Mouse (Mus musculus) embryonic facial prominence, embryonic 11.5 days (tissue): Measurements from ENCODE around the gene Cfap73. TPM values are rescaled to one million over a fixed set of nuclear protein-coding genes. Genes with fewer than 3 reads are reported as not detected.

Experiments used
- ATAC-seq: fragments of 200-750 bp; cut with Nextera tagmentation; replicated peaks from 2 replicates; pipeline ENCODE4 v1.8.0; 2017; ENCODE audit warnings: low read depth; ENCODE audit not compliant: insufficient number of reproducible peaks, low FRiP score, low TSS enrichment
- DNase-seq: peaks from one replicate; pipeline ENCODE4 v3.0.0-alpha.2; 2015; ENCODE audit warnings: low spot score
- H3K27ac ChIP-seq: fragments of 300-500 bp; sonication (generic); replicated peaks from 2 replicates; pipeline ENCODE4 v1.5.1; 2014; ENCODE audit warnings: mild to moderate bottlenecking, low read depth, low read length, control low read depth
- H3K27me3 ChIP-seq: fragments of 300-500 bp; sonication (generic); 2 replicates; pipeline ENCODE4 v1.6.1; 2014; ENCODE audit warnings: mild to moderate bottlenecking, low read length, moderate library complexity, mixed read lengths; ENCODE audit not compliant: control insufficient read depth, insufficient read depth
- H3K36me3 ChIP-seq: fragments of 300-500 bp; sonication (generic); replicated peaks from 2 replicates; pipeline ENCODE4 v1.6.1; 2014; ENCODE audit warnings: low read depth, mild to moderate bottlenecking, low read length, moderate library complexity, mixed read lengths; ENCODE audit not compliant: control insufficient read depth, insufficient read depth
- H3K4me1 ChIP-seq: fragments of 300-500 bp; sonication (generic); 2 replicates; pipeline ENCODE4 v1.6.1; 2014; ENCODE audit warnings: low read length, mixed read lengths; ENCODE audit not compliant: control insufficient read depth, insufficient read depth
- H3K4me2 ChIP-seq: fragments of 300-500 bp; sonication (generic); 2 replicates; pipeline ENCODE4 v1.6.1; 2014; ENCODE audit warnings: low read depth, mild to moderate bottlenecking, control low read depth, low read length, moderate library complexity
- H3K4me3 ChIP-seq: fragments of 300-500 bp; sonication (generic); 2 replicates; pipeline ENCODE4 v1.5.1; 2014; ENCODE audit warnings: low read depth, low read length, control low read depth
- H3K9ac ChIP-seq: fragments of 300-500 bp; sonication (generic); replicated peaks from 2 replicates; pipeline ENCODE4 v1.6.1; 2014; ENCODE audit warnings: mild to moderate bottlenecking, control low read depth, low read length
- H3K9me3 ChIP-seq: fragments of 300-500 bp; sonication (generic); replicated peaks from 2 replicates; pipeline ENCODE4 v1.6.1; 2016; ENCODE audit warnings: mild to moderate bottlenecking, low read length, inconsistent platforms, mixed read lengths; ENCODE audit not compliant: control insufficient read depth
- whole genome bisulfite sequencing: fragments of 180-500 bp; shearing (Covaris S2); extraction: QIAGEN DNeasy Blood & Tissue Kit; methylation state at CpG from one replicate; pipeline ENCODE4 v1.1.7; 2014; 5-methylcytosine and 5-hydroxymethylcytosine counted together
- polyA plus RNA-seq: library from polyadenylated mRNA; unstranded; fragments of >200 nt; fragmentation: Nextera tagmentation; extraction: Ambion mirVana; gene quantifications from 2 replicates; pipeline ENCODE4 v1.2.1, GENCODE M21; 2014

The Cfap73 gene
- polyA plus RNA-seq, 1 experiment from 2014 or later = not detected

DNA sequence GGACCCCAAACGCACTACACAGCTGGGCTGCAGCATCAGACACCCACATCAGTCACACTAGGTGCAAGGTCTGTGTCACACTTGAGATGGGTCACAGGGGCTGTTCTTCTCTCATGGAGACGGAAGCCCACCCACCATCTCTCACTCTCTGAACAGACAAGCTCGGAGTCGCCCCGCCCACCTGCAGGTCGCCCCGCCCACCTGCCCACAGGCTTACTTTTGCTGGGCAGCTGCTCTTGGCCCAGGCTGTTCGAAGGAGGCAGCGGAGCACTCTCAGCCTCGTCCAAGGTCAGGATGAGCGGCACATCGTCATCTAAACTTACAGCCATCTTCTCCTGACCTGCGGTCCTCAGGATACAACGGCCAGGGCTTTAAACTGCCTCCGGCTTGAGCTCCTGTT lies 49.1 kb downstream of the Cfap73 start:
- Histone ChIP-seq H3K4me1 (peaks cover 2% of the 10 kb centered on the region; the same call in 1 of the 2 replicates), H3K27ac (no peak overlapping the region), H3K4me3 (no peak overlapping the region), H3K4me2 (no peak overlapping the region), H3K36me3 (no peaks in the 10 kb centered on the region), H3K9me3 (no peaks in the 10 kb centered on the region), H3K27me3 (no peaks in the 10 kb centered on the region), H3K9ac (no peak overlapping the region)
- ATAC-seq (no peak), DNase-seq (no peak)
- 43% methylated on average over 15 of the region's 15 CpGs for WGBS

DNA sequence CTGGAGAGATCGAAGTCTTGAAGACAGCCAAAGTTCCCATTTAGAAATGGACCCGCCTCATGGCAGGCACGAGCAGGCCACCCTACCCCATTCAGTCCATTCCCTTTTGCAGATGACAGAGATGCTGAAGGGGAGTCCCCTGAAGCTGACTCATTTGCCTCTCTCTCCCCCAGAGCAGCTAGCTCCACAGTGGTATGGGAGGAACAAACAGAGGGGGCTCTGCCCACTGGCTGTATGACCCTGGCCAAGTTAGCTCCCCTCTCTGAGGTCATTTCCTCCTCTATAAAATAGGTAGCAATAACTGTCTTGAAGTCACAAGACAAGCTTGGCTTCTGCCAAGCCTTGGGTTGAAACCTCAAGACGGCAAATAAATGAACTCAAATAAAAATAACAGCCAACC lies 50.5 kb downstream of the Cfap73 start:
- DNase-seq (no peak), ATAC-seq (no peak)
- no peak overlapping the region for H3K9ac ChIP-seq
- no peak overlapping the region for H3K27ac ChIP-seq
- H3K27me3 ChIP-seq = no peaks in the 10 kb centered on the region
- H3K36me3 ChIP-seq = no peaks in the 10 kb centered on the region
- no peak overlapping the region for H3K4me2 ChIP-seq
- no peak overlapping the region for H3K4me3 ChIP-seq
- 88% methylated on average over 4 of the region's 4 CpGs for WGBS
- no peaks in the 10 kb centered on the region for H3K9me3 ChIP-seq
- peaks cover 11% of the 10 kb centered on the region for H3K4me1 ChIP-seq

DNA sequence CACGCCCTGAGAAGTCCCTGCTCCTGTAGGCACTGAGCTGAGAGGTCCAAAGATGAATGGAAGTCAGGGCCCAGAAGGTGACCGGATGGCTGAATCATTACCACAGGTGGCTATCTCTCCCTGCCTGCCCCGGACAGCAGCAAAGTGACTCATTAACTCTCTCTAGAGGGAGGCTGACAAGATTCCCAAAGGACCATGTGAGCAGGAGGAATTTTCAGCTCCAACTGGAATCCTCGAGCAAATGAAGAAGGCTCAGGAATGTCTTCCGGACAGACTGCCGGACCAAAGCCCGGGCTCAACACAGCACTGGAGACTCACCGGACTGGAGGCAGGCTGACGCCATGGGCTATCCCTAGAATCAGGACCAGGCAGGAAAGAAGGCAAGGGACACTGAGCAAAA lies 52.0 kb downstream of the Cfap73 start:
- Histone ChIP-seq H3K27me3 (no peaks in the 10 kb centered on the region), H3K4me1 (peaks cover 12% of the 10 kb centered on the region)
- WGBS = 85% methylated on average over 9 of the region's 9 CpGs

DNA sequence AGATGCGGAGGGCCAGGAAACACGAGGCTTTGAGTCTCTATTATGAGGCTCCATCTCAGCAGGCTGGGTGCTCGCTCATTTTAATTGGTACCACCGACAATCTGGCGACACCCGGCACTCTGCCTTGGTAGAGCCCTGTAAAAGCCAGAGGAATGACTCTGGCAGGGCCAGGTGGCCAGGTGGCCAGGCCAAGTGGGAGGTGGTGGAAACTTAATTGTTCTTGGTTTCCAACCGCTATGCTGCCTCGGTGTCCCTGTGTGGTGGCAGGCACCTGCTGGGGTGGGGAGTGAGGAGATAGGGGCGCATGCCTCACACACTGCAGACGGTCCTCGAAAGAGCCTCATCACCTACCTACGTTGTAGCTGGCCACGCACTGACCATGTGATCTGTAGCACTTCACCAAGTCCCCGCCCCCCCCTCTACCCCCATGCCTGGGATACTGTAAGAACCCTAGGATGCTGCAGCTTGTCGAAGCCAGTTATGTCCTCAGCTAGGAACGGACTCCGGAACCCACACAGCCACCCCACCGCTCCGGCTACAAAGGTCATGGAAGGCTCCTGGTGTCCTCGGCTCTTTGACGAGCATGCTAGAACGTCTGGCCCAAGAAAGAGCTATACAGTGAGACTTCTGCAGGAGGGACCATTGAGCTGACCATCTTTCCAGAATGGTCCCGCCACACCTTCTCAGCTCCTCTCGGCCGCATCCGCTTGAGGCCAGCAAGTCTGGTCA lies 54.0 kb downstream of the Cfap73 start:
- peaks cover 12% of the 10 kb centered on the region for H3K4me1 ChIP-seq
- DNase-seq = no peak
- no peak overlapping the region for H3K4me3 ChIP-seq
- no peak overlapping the region; the same call in 1 of the 2 replicates for H3K27ac ChIP-seq
- no peak overlapping the region for H3K9ac ChIP-seq
- no peaks in the 10 kb centered on the region for H3K36me3 ChIP-seq
- no peaks in the 10 kb centered on the region for H3K27me3 ChIP-seq
- ATAC-seq = no peak
- H3K9me3 ChIP-seq = no peaks in the 10 kb centered on the region
- 88% methylated on average over 26 of the region's 26 CpGs for WGBS
- H3K4me2 ChIP-seq = no peak overlapping the region

More for the DNA sequence above, 52.0 kb downstream of the Cfap73 start:
- Histone ChIP-seq H3K36me3 (no peaks in the 10 kb centered on the region), H3K9ac (no peak overlapping the region), H3K4me2 (no peak overlapping the region), H3K27ac (no peak overlapping the region), H3K4me3 (no peak overlapping the region), H3K9me3 (no peaks in the 10 kb centered on the region)
- DNase-seq (no peak), ATAC-seq (no peak)

DNA sequence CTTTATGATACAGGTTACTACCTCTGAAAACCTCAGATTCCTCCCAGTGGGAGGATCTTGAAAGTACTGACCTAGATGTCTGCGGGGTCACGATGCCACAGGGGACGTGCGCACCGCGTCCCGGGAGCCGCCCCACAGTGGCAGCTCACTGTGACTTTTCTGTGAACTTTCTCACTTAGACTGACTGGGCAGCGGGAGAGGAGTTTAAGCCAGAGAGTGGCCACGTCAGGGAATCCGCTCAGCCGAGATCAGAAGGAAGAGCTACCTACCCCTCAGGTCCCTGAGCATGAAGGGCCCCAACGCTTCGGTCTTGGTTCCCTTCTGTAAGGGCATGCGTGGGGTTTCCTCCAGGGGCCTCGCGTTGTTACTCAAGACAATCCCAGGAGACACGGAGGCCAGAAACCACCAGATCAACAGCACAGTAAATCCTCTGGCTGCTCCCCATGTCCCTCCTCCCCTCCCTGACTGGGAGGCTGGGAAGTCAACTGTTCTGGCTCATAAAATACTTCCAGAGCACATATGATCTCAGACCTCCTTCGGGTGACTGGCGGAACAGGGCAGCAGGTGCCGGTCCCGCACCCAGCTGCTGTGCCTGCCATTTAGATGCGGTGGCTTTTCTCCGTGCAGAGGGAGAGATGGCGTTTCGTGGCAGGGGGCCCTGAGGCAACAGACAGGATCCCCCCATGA lies 54.7 kb downstream of the Cfap73 start:
- H3K36me3 ChIP-seq = no peaks in the 10 kb centered on the region
- H3K4me3 ChIP-seq = no peak overlapping the region
- H3K9me3 ChIP-seq = no peaks in the 10 kb centered on the region
- no peaks in the 10 kb centered on the region for H3K27me3 ChIP-seq
- no peak overlapping the region for H3K9ac ChIP-seq
- H3K27ac ChIP-seq = peak overlapping the region; percentile 62
- 48% methylated on average over 26 of the region's 26 CpGs for WGBS
- ATAC-seq = no peak
- no peak overlapping the region; the same call in 1 of the 2 replicates for H3K4me2 ChIP-seq
- peak; percentile 30 for DNase-seq
- H3K4me1 ChIP-seq = peaks cover 12% of the 10 kb centered on the region

DNA sequence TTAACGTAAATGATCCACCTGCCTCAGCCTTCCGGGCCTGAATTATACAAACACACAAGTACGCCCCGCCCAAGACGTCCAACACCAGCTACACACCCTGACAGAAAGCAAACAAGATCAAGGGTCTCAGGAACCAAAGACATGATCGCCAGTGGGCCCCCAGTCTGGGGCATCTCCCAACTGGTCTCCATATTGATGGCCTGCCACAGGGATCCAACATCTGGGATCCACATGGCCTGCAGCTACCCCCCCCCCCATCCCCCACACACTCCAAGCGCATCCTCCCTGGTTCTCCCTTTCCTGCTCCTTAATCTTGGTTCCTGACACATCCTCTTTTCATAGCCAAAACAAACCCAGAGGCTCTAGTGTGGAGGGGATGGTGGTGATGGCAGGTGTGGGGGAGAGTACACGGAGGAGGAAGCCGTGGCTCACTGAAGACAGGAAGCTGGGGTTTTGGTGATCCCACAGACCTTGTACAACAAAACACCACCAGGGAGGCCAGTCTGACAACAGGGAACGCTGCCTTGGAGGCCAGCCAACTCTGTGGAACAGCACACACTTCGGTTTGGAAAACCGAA lies 55.4 kb downstream of the Cfap73 start:
- Histone ChIP-seq H3K4me1 (peaks cover 12% of the 10 kb centered on the region), H3K4me3 (no peak overlapping the region), H3K27ac (peak overlapping the region; percentile 62; the same call in 1 of the 2 replicates), H3K27me3 (no peaks in the 10 kb centered on the region), H3K9me3 (no peaks in the 10 kb centered on the region), H3K9ac (no peak overlapping the region), H3K4me2 (no peak overlapping the region; the same call in 1 of the 2 replicates), H3K36me3 (no peaks in the 10 kb centered on the region)
- peak; percentile 49 for DNase-seq
- ATAC-seq = no peak
- WGBS = 33% methylated on average over 12 of the region's 12 CpGs
